Mouse (Mus musculus) urinary bladder, postnatal 14 days (tissue): ENCODE measurements around the gene Camta1.

Source experiments
- DNase-seq: peaks from one replicate; pipeline ENCODE4 v3.0.0; 2021; ENCODE audit warnings: low spot score

The Camta1 gene

DNA sequence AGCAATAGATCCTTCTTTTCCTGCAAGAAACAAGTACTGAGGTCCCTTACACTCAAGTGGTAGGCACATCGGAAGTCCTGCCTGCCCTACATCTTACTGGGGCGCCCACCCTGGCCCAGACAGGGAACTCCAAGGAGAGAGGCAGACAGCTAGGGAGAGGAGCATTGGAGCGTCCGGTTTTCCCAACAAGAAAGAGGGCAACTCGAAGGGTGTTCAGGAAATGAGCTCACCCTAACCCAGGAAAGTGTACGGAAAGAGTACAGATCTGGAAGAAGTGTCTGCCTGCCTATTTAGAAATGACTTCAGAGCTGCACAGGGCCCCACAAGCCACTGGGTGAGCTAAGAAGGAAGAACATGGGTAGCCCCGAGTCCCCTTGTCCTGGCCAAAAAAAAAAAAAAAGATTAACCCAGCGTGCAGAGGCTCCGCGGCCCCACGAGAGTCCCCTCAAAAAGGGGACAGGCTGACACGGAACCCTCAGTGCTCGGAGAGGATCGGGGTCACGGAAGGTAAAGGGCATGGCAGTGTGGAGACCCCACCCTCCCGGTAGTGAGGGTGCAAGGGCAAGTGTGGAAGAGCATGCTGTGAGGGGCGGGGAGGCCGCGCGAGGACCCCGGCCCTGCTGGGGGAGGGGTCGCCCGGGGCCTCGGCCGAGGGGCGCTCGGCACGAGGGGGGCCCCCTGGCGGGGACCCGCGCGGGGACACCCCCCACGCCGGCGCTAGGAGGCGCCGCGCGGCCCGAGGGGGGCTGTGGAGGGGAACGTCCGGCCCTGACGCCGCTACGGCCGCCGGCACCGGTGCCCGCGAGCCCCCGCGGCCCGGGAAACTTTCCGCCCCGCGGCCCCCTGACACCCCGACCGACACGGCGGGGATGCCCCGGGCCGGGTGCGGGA, 990 bp downstream of the Camta1 start:
- DNase-seq: peak; percentile 5

- DNase-seq: no peak
Observed at GRCm38 (mm10) chr4:151859275-151859674, 2.4 kb downstream of the Camta1 start.

GRCm38 (mm10) chr4:151853949-151854348, 7.7 kb downstream of the Camta1 start:
- DNase-seq: no peak

DNA sequence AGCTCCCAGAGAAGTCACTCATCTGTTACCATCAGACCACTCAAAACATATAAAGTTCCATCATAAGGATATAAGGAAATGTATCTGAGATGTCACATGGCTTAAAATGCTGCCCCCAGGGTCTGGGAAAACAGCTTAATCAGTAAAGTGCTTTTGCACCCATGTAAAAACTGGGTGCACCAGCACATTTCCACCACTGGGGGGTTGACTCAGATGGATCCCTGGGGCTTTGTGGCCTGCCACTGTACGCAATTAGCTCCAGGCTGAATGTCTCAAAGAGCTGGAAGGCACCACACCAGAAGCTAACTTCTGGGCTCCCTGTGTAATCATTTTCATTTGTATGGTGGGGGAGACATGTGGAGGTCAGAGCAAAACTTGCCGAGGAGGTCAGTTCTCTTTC, 10.5 kb downstream of the Camta1 start:
- peak; percentile 44 for DNase-seq

DNA sequence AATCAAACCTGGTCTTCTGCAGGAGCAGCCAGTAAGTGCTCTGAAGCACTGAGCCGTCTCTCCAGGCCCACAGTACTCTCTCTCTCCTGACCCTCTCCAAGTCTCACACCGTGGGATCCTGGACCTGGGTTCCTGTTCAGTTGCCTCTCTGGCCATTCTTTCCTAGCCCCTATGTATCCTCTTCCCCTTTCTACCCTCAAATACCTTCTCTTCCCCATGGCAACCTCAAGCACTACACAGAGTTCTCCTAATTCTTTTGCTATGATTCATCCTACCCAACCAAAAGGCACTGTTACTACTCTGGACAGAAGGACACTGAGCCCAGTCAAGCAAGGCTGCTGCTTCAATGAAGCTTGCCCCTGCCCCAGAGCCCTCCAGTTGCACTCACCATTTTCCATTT, 19.1 kb downstream of the Camta1 start:
- DNase-seq: no peak

DNA sequence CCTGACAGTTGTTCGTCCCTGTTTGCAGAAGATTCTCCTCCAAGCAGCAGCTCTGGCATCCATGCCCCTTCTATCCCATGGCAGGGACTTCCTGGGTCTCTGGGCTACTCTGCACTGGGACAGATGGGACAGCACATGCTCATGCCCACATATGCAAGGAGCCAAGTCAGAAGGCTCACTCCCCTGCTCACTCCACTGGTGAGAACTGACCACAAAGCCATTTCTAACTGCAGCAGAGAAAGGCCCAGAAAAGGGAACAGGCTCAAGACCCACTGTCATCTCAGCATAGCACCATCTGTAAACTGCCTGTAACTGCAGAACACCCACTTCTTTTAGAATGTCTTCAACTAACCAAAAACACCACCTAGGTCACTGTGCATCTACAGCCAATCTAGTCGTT, 23.2 kb downstream of the Camta1 start:
- no peak for DNase-seq

DNA sequence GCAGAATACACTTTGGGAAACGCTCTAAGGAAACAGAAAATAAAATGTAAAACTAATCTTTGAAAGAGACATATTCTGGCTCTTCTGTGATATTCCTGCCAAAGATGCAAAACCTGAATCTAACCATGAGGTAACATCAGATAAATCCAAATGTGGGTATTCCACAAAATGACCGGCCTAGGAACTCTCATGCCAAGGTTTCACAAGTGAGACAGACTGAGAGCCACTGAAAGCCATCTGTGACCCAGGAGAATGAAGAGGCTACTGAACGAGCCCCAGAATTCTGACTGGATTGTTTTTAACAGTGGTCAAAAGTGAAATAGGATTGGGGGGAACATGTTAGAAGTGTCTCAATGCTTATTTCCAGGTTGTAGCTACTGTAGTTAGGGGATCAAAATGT, 25.8 kb downstream of the Camta1 start:
- no peak for DNase-seq

DNA sequence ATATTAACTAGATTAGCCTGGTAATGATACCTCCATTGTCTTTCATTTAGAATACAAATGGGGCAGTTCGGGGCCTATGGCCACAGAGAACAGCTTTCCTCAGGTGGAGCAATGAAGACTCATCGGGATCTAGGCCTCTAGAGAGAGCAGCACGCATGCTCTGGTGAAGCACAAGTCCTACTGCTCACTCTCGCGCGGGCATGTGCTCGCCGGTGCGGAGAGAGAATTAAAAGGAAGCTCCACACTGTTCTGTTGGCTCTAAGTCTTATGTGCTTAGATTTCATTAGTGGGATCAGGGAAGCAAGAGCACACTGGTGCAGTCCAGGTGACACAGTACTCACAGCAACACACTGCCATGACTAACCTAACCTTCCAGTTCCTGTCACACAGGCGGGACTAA, 27.1 kb downstream of the Camta1 start:
- no peak for DNase-seq

- DNase-seq: no peak
Observed at GRCm38 (mm10) chr4:151833940-151834449, 27.7 kb downstream of the Camta1 start.

- DNase-seq: no peak
Observed at GRCm38 (mm10) chr4:151827840-151828239, 33.8 kb downstream of the Camta1 start.

DNA sequence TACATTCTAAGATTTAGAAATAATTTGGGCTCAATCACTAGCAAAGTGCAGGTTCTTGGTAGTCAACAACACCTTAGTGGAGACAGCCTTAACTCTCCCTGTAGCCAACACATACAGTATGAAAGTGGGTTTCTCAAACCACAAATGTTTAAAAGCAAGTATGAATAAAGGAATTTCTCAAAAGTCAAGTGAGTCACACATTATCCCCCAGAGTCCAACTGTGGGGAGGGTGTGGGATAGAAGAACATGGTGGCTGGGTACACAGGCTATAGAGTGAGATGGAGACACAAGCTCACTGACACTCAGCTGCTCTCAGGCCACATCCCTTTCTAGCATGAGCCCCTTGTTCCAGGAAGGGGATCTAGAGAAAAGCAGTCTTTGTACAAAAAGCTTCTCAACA, 34.3 kb downstream of the Camta1 start:
- no peak for DNase-seq

- DNase-seq: no peak
Observed at GRCm38 (mm10) chr4:151823963-151824362, 37.7 kb downstream of the Camta1 start.

DNA sequence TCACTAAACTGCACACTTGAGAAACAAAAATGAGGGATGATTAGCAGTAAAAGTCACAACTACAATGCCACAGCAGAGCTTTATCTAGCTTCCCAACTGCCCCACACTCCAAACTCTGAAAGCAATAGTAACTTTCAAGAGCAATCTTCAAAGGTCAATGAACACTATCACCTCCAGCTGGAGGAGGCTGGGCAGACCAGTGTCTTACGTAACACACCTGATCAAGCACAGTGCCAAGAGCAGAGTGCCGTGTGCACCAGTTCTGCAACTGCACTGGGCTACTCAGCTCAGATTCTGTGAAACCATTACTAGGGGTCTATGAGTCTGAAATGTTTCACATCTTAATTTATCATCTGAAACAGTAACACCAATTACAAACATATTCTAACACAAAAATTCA, 38.7 kb downstream of the Camta1 start:
- no peak for DNase-seq

DNA sequence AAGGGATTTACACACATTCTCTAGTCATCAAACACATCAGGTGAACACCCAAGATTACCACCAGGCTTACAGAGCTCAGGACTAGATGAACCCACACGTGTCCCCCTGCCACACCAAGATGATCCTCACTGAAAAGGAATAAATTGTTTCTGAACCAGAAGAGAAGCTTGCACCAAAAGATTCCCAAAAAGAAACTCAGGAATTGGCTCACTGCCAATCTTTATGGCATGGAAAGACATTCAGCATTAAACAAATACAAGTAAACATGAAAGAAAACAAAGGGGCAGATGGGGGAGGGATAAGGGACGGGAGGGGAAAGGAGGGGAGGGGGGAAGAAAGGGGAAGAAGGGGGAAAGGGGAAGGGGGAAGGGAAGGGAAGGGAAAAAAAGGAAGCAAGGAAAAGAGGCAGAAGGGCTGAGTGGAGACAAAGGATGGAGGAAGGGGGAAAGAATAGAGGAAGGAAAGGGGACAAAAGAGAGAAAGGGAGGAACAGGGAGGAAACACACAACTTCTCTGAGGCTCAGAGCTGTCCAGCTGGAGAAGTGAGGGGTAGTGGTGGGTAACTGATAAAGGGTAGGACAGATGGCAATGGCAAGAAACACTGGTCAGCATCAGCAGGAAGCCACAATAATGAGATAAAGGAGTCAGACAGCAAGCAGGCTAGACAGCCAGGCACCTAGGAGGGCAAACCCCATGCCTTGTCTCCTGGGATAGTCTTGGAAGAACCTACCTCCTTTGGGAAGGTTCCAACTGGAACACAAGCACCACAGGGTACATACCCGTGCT, 43.5 kb downstream of the Camta1 start:
- DNase-seq: no peak

DNA sequence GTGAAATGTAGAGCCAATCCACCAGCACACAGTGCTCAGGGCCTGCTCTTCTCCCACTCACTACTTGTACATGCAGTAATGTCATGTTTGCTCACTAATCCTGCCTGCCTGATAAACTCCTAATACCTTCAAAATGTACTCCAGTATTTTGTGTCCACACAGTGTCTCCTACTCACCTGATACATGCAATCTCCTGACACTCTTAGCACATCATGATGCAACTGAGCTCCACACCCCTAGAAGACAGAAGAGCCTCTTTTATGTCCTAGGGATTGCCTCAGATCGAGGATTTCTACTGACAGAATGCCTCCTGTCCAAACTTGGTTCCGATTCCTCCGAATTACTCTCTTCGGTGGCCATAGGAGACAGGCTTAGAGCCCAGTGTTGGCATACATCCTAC, 48.0 kb downstream of the Camta1 start:
- DNase-seq: no peak

DNA sequence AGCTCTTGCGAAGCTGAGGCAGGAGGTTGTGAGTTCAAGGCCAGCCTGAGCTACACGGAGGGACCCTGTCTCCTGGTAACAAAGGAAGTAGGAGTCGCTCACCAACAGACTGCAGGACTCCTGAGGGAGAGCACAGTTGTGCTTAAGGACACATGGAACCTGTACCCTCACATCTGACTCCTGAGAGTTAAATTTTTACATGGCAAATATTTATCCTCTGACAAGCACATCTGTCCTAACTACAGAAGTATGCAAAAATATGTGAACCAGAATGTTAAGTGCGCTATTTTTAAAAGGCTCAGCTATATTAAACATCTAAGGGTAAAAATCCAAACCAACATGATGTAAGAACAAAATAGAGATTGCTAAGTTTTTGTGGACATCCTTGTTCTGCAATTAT, 56.0 kb downstream of the Camta1 start:
- DNase-seq: no peak

DNA sequence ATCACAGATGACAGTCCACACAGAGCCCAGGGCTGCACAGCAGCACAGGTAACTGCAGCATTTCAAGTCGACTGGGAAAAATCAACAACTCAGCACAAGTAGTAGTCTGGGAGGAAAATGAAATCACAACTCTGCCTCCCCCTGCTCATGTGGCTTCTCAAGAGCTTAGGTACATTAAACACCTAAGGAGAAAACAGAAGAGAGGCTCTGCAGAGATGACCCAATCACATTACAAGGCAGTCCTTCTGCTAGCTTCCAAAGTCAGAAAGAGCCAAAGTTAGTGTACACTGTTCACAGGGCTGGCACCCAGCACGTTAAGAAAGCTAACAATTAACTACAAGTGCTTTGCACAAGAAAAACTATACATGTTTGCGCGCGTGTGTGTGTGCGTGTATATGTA, 56.6 kb downstream of the Camta1 start:
- no peak for DNase-seq

GRCm38 (mm10) chr4:151804208-151804607, 57.5 kb downstream of the Camta1 start:
- DNase-seq: no peak

GRCm38 (mm10) chr4:151798630-151799029, 63.0 kb downstream of the Camta1 start:
- no peak for DNase-seq

GRCm38 (mm10) chr4:151793694-151794093, 68.0 kb downstream of the Camta1 start:
- DNase-seq: no peak

GRCm38 (mm10) chr4:151786946-151787705, 74.5 kb downstream of the Camta1 start:
- DNase-seq: no peak

DNA sequence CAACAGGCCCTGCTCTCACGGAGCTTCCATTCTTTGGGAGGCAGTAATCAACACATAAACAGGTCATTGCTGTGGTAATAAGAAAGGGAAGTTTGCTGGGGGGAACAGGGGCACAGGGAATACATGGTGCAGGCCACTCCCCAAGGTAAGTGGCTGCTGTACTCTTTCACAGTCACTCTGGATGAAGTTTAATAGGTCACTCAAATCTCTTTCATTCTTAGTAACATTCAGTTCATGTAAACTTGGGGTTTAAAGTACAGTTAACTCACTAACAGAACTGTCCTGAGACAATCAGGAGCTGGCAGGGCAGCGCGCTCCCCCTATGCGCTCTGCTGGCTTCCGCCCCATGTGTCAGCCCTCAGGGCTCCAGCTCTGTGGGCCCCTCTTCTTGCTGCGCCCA, 81.2 kb downstream of the Camta1 start:
- no peak for DNase-seq
